Mouse (Mus musculus) spleen, adult 2 months (tissue): ENCODE results near the gene Fyb.

Experiments
- CTCF ChIP-seq: fragments of 200-500 bp; IDR thresholded peaks from 2 replicates; pipeline ENCODE4 v1.5.1; 2011; ENCODE audit warnings: mild to moderate bottlenecking, inconsistent platforms; ENCODE audit not compliant: insufficient read depth, insufficient read length, insufficient replicate concordance; ENCODE audit errors: extremely low read depth
- POLR2A ChIP-seq: fragments of 200-500 bp; IDR thresholded peaks from 2 replicates; pipeline ENCODE4 v1.6.1; 2011; ENCODE audit warnings: low read depth, low read length, inconsistent platforms

DNA sequence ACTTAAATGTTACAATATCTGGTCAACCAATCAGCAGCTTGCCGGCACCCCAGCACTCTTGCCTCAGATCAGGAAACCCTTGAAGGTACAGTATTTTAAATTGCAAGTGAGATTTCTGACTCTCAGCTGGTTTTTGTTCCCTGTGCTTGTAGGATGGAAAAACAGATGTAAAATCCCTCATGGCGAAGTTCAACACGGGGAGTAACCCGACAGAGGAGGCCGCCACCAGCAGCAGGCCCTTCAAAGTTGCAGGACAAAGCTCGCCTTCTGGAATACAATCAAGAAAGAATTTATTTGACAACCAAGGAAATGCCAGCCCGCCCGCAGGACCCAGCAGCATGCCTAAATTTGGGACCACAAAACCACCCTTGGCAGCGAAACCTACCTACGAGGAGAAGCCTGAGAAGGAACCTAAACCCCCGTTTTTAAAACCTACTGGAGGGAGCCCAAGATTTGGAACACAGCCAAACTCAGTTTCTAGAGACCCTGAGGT, 57.2 kb downstream of the Fyb start:
- no peak for TF ChIP-seq CTCF
- TF ChIP-seq POLR2A = no peak
